17 mouse cellular contexts compared by ENCODE assay signal in the genomic region with DNA sequence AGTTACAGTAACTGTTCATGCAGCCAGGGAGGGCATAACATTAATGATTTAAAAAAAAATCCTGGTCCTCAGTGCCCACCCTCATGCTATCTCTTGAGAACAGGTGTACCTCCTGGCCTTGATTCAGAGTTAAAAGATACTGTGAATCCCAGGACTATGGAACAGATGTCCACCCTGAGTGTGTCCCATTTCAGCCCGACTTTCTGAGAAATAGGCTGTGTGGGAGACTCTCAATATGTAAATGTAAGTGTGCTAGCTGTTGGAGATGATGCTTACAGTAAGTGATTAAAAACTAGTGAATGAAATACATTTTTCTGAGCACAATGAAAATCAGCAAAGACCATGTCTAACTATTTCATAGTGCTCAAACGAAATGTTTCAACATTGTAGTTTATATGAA.
"Had no signal": no experiment of that assay in that cellular context is flagged by ENCODE, and none has a peak within 500 bp of the region (broad histone marks: within the 10 kb centered on the region; RNA-seq: fewer than 3 reads in every experiment).

No protein-coding gene starts in this region.

- H3K4me1 ChIP-seq: neural tube, embryonic 12.5 days; neural tube, embryonic 13.5 days; neural tube, embryonic 15.5 days; stomach, embryonic 15.5 days had no signal

- H3K27ac ChIP-seq: neural tube, embryonic 12.5 days; neural tube, embryonic 13.5 days; neural tube, embryonic 15.5 days; stomach, embryonic 15.5 days; stomach, postnatal 0 days had no signal

- H3K36me3 ChIP-seq: neural tube, embryonic 12.5 days; neural tube, embryonic 13.5 days; neural tube, embryonic 15.5 days; stomach, embryonic 15.5 days had no signal

- H3K27me3 ChIP-seq: neural tube, embryonic 12.5 days; neural tube, embryonic 13.5 days; neural tube, embryonic 15.5 days; stomach, embryonic 15.5 days had no signal

- H3K4me2 ChIP-seq: neural tube, embryonic 12.5 days; neural tube, embryonic 13.5 days; neural tube, embryonic 15.5 days; stomach, embryonic 15.5 days had no signal

- H3K4me3 ChIP-seq: neural tube, embryonic 12.5 days; neural tube, embryonic 13.5 days; neural tube, embryonic 15.5 days; stomach, embryonic 15.5 days had no signal

- DNase-seq: retina, postnatal 1 day; right cerebral cortex, adult 18-20 months; right cerebral cortex, postnatal 14 days; right cerebral cortex, postnatal 25 days; right cerebral cortex, postnatal 4 days; spleen, adult 18-20 months; thymus, adult 18-20 months; thymus, adult 2 months; thymus, postnatal 14 days; thymus, postnatal 25 days; thymus, postnatal 36 days; thymus, postnatal 4 days had no signal

- H3K9ac ChIP-seq: neural tube, embryonic 12.5 days; neural tube, embryonic 13.5 days; neural tube, embryonic 15.5 days; stomach, embryonic 15.5 days had no signal

- H3K9me3 ChIP-seq: neural tube, embryonic 12.5 days; neural tube, embryonic 13.5 days; neural tube, embryonic 15.5 days; stomach, embryonic 15.5 days had no signal
